Mouse (Mus musculus) layer of hippocampus, adult 8-10 months (tissue): ENCODE measurements around the gene Nipbl. TPM values are rescaled to one million over a fixed set of nuclear protein-coding genes. Genes with fewer than 3 reads are reported as not detected.
"Not testable (repeated sequence)": the region's sequence is repeated elsewhere in the genome, so short reads cannot be mapped to it uniquely, and the experiment has no call there.

ENCODE experiments used
- DNase-seq, 2 experiments: peaks; one replicate each; pipeline ENCODE4 v3.0.0; 2022; ENCODE audit warnings: low spot score in 2 of 2
- total RNA-seq, 4 experiments: library from RNA; stranded (reverse); gene quantifications; 2 replicates each; pipeline ENCODE4 v1.2.4; 2022

The Nipbl gene
- 10 to 100 TPM; 29.5 to 37.3 (median 33.6) TPM for total RNA-seq

DNA sequence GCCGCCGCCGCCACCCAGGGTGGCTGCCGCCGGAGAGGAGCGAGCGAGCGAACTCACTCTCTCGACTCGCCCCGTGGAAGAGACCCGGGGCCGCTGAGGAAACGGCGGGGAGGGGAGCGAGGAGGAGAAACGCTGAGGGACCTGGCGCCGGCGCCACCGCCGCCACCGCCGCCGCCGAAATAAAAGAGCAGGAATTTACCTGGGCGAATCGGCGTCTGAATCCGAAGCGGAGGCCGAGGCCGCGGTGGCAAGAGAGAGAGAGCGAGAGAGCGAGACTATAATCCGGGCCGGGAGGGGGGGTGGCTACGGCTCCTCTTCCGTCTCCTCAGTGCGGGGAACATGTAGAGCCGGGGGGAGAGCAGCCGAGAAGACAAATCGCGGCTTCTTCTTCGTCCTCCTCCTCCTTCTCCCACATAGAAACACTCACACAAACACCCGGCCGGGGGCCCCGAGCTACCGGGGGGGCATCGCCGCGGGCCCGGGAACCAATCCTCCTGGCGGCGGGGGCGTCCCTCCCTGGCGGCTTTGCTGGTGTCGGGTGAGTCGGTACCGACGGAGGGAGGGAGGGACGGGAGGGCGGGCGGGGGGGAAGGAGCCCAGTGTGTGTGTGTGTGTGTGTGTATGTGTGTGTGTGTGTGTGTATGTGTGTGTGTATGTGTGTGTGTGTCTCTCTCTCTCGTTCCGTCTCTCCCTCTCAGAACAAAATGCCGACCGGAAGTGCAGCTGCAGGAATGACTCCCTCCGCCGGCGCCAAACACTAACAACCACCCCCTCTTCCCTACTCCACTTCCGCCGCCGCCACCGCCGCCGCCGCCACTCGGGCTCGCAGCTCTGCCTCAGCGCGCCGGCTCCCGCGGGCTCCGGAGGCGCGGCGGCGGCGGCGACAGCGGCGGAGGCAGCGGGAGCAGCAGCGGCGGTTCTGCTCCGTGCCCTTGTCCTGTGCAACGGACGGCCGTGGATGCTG lies at the start of gene Nipbl:
Gene Nipbl, minus strand, starts transcription at position 538 of the 964 bp plus-strand sequence.
- DNase-seq: peak; percentile 81 to 83

DNA sequence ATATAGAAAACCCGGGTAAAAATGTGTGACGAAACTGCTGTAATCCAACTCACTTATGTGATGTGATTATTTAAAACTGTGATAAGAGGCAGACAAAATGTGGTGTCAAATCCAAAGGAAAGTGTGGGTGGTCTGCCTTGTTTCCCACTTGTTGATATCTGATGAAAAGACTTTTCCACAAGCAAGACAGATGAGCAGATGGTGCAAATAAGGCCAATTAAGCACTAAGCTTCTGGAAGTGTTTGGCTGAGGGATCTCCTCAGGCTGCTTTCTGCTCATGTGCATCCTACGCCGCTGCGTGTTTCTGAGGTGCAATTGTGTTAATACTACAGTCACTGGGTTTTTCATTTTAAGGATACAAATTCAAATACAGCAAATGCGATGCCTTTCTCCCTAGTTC lies 41.0 kb upstream of the Nipbl start:
- peak; percentile 13 to 18 for DNase-seq

DNA sequence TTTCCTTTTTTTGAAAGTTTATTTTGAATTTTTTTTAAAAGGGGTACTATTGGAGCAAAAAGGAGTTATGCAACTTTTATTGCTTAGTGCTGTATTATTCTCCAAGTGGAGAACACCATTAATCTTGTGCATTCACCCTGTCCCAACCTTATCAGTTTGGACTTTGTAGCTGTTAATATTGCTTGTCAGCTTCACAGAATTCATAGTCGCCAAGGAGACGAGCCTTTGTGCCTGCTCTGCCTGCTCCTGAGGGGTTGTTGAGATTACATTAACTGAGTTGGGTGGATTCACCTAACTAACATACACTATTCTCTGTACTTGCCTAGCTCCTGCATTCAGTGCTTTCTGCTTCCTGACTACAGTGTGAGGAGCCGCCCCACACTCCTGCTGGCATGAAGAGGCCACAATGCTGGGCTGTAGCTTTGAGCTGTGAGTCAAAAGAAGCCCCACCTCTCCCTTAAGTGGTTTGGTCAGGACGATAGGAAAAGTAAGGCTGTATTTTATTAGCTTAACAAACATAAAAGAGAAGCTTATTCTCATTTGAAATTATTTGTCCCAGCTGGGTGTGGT lies 24.8 kb upstream of the Nipbl start:
- no peak for DNase-seq

DNA sequence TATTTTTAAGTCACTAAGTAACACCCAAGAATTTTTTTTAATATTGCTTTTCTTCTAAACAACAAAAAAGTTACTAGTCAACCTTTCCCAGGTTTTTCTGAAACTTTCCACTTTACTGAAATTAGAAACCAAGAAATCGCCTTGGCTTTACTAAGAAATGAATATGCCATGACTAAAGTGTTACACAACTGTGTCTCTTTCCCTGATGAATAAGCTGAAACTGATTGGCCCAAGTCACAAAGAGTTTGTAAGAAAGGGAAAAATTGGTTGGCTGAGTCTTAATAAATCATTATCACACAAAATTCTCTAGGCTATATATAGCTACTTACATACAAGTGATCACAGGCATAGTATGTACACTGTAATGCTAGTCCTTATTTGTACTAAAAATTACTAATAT lies 19.3 kb upstream of the Nipbl start:
- no peak for DNase-seq

DNA sequence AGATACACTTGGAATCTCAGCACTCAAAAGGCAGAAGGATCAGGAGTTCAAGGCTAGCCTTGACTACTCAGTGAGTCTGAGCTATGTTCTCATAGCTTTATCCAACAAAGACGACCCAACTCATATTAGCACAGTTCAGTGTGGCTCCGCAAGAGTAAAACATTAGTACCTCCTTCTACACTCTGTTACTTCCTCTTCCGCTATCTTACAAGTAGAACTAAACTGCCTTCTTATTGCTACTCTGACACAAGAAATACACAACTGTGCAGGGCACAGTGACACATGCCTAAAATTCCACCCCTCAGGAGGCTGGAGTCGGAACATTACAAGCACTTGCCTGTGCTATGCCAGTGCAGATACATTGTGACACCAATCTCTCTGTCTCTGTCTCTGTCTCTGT lies 18.5 kb upstream of the Nipbl start:
- no peak for DNase-seq

DNA sequence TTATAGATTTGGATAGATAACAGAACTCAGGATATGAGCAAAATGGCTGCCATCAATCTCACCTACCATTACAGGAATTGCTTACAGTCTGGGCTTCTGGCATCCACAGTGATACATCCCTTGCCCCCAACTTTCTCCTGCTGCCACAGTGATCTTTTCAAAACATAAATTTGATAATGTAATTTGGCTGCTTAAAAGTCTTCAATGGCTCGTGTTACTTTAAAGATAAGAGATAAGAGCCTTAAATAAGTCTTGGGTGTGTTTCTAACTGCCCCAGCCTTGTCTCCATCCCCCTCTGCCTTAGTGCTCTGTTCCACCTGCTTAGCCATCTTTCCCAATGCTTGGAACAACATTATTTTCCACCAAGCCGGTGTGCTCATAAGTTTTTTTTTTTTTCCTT lies 16.6 kb upstream of the Nipbl start:
- no peak for DNase-seq

DNA sequence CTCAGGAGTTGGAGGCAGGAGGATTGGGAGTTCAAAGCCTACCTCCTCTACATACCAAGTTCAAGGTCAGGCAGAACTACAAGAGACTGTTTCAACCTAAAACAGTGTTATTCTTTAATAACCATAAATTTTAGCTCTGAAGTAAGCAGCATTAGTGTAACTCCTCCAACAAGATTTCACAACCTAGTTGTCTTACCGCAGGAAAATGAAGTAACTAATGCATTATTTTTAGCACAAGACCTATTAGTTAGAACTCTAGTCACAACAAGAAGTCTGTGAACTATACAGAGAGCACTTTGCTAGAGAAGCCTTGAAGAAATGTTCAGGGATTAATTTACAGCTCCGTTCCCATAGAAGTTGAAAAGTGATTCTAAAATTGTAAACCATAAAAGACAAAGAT lies 15.7 kb upstream of the Nipbl start:
- no peak for DNase-seq

DNA sequence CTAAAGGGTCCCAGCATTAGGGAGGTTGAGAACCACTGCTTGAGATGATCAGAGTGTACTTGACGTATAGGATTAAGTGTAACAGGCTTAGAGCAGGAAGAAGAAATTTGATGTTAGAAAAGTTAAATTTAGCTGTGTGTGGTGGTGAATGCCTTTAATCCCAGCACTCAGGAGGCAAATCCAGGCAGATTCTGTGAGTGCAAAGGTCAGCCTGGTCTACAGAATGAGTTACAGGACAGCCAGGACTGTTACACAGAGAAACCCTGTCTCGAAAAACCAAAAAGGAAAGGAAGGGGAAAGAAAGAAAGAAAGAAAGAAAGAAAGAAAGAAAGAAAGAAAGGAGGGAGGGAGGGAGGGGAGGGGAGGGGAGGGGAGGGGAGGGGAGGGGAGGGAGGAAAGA lies 12.0 kb upstream of the Nipbl start:
- DNase-seq: not testable (repeated sequence)

DNA sequence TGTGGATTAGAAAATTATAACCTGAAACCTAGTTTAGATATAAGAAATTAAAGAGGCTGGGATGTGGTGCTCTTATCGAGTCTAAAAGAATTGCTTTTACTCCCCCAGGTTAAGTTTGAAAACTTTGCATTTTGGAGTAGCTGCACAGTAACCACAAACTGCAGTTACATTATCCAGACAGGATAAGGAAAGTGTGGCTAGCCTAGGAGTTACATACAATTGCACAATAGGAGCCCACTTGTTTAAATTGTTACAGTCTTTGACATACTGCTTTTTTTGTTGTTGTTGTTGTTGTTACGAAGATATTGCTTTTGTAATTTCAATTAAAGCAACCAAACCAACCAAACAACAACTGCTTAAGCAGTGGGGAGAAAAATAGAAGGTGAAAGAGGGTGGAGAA lies 11.2 kb upstream of the Nipbl start:
- DNase-seq: no peak

DNA sequence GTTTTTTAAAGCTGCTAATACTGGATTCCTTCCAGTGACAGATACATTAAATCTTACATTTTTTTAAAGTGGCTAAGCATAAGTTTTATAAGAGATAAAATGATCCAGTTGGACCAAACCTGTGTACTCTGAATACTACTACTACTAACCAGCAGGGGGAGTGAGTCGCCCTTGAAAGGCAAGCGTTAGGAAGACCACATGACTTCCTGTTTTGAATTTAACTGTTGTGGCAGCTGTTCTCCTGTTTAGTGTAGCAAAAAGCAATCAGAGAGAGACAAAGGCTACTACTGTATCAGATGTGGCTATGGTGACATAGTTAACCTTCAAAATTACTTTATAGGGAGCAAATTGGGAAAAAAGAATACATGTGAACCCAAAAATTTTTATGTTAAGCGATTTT lies 6.8 kb upstream of the Nipbl start:
- DNase-seq: no peak

DNA sequence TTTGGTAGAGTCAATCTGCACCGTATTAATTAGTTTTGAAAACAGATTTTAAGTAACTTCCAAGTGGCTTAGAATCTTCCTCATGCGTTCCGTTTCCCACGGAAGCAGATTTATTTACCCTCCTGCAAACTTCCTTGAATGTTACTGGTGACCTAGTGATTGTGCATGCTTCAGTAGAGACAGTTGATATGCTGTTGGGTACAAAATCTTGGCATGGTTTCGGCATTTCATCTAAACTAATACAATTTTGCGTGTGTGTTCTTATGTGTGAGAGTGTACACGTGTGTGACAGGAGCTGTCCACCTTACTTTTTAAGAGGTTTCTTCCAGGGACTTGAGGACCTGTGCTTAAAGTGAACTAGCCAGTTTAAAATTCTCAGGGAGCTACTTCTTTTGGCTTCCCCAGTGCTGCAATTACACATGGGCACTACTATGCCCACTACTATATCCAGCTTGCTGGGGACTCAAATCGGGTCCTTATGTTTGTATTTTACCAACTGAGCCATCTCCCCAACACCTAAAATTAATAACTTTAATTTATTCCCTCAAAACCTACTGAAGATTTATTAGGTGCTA lies 3.0 kb upstream of the Nipbl start:
- no peak for DNase-seq

DNA sequence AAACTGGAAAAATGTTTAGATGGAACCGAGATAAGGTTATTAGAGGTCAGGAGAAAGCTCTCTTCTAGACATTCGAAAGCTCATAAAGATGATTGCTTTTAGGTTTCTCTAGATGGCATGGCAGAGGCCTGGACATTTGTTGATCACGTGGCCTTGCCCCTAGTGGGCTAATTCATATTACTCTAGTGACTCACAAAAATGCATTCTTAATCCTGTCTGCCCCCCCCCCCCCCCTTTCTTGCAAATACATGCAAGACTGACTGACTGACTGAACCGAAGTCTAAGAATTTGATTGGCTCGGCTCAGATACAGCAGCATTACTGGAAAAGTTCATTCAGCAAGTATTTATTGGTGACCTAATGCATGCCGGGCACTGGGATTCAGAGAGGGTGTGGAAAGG lies 2.2 kb upstream of the Nipbl start:
- DNase-seq: no peak

DNA sequence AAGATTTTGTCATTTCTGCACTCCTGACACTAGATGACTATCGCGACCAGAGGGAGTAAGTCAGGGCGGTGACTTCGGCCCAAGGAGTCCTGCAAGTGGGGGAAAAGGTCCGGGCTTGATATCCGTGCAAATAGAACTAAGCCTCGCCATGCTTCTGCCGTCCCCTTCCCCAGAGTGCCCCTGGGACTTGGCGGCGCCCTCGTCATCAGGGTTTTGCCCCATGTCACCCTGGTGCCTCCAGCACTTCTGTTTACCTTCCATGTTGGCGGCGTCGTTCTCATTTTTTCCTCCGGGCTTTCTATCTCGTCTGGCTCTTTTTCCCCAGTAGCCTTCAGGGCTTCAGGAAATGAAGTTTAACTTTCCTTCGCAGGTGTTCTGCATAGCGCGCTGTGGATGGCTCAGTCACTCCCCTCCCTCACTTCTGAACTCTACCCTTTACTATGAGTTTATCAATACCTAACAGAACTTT lies 1.7 kb upstream of the Nipbl start:
- no peak for DNase-seq

DNA sequence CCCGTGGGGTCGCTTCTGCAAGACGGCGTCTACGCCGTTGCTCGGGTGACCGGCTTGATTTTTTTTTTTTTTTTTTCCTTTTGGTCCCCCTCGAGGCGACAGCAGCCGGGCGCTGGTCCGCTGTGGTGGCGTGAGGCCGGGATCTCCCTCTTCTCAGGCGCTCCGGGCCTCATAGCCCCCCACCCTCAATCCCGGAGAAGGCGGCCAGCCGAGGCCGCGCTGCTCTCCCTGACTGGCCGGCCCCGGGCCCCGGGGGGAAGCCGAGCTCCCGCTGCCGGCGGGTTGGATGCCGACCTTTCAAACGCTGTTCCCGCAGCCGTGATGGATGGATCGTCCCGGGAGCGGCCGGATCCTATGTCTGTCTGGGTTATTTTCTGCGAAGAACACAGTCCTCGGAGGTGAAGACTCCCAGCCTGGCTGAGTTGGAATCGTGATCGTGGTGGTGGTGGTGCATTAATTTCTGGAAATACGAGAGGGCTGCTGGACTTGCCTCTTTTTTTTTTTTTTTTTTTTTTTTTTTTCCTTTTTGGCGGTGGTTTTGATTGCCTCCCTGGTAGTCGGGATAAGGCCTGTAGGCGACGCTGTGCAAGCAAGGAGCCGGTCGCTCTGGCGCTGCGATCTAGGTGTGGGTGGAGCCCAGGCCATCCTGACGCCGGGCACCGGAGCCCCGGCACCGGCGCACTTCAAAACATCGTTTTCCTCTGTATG lies 781 bp upstream of the Nipbl start:
- DNase-seq: peak; percentile 57 to 65

DNA sequence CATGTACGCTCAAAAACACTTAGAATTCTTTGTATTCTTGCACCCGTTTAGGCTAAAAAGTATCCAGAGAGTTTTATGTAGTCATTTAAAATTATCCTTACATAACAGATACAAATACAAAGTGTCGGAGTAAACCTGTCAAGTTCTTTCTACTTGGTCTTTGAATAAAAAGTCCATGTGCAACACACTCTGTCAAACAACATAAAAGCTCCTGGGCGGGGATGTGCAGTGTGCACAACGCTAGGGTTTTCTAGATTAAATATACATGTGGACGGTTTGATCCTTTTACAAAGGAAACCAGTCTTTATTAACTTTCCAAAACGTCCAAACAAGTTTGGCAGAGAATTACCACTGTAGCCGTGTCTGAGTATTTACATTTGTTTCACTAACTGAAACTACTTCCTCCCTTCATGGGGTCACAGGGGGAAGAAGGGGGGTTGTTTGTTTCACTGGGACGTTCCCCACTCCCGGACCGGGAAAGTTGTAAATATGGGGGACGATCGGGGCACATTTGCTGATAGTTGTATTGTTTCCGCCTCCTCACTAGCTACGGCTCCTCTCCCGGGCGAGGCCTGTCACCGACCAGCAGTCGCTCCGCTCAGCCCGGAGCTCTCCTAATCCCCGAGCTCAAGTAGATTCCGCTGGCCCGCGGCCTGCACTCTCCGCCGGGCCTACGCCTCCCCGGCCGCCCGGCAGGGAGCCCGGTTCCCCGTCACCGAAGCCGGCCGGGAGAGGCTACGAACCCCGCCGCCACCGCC lies 916 bp downstream of the Nipbl start:
- DNase-seq: peak; percentile 33 to 48

DNA sequence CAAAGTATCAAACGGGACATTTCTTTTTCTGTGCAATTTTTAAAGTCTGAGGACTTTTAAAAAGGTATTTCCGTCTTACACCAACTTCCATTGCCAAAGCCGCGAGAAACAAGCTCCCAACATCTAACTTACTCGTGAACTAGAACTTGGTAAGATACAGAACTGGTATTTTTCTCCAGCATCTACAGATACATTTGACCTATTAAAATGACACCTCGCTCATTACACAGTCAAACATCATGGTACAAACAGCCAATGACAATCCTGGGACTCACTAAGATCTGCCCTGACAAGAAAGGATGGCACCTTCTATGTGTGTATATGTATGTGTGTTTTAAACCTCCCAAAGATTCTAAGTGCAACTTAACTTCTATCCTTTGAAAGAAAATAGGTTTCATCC lies 1.5 kb downstream of the Nipbl start:
- DNase-seq: no peak

DNA sequence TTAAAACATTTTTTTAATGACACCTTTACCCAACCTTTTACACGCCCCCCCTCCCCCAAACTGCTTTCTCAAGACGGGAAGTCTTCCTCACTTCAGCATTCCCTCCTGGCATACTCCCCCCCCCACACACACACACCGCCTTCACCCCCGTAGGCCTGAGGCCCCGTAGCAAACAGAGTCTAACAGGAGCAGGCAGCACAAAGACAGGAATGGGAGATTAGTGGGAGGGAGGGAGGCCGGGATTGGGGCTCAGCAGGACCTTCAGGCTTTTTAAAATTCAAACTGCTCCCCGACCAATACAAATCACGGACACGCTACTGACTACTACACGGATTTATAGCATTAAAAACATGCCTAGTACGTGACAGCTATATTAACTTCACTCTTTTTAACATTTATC lies 2.1 kb downstream of the Nipbl start:
- no peak for DNase-seq

DNA sequence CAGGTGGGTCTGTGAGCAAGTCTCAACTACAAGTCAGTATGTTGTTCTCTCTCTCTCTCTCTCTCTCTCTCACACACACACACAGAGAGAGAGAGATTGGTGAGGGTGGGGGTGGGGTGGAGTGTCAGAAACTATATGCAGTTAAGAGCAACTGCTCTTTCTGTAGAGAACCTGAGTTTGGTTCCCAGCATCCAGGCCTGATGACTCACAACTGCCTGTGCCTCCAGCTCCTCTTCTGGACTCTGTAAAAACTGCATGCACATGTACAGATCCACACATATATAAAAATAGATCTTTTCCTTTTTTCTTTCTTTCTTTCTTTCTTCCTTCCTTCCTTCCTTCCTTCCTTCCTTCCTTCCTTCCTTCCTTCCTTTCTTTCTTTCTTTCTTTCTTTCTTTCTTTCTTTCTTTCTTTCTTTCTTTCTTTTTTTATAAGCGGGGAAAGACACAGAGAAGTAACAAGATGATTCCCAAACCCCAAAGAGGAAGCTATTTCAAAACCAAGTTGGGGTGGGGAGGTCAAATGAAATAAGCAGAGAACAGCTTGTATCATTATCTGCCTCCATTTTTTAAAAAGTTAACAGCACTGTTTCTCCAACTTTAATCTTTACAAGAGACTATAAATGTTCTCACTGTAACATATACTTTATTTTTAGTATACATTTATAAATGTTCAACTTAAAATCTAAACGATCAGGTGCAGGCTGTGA lies 10.9 kb downstream of the Nipbl start:
- no peak for DNase-seq

DNA sequence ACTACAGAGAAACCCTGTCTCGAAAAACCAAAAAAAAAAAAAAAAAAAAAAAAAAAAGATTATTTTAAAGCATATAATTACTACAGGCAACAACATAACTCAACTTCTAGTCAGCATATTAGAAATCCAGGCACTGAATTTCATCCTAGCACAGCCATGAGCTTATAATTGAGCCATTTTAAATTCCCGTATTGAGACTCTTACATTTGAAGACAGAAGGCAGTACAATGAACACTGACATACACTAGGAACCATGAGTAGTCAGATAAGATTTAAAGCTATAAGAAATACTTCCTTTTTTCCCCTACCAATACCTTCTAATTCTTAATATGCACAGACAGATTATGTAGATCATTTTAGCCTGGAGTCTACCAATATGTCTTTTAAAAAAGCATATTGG lies 11.7 kb downstream of the Nipbl start:
- DNase-seq: no peak

DNA sequence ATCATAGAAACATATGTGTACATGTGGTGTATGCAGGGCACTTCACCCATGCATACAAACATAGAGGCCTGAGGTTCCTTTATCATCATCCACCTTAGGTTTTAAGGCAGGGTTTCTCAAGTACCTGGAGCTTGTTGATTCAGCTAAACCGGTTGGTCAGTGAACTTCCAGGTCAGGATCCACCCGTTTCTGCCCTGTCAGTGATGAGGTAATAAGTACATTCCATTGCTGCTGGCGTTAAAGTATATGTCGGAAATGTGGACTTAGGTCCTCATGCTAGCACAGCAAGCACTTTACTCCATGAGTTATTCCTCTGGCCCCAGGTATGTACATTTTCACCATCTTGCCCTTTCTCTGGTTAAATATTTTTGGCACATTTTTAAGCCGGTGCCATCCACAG lies 14.8 kb downstream of the Nipbl start:
- DNase-seq: no peak
